Mouse (Mus musculus) myocyte (in vitro differentiated cells): ENCODE data around the gene 2010300C02Rik.

Source experiments
- CEBPB ChIP-seq: IDR thresholded peaks from 2 replicates; pipeline ENCODE4 v1.6.1; 2011; ENCODE audit warnings: mild to moderate bottlenecking, moderate library complexity; ENCODE audit not compliant: poor library complexity, insufficient read depth, severe bottlenecking
- MAX ChIP-seq: IDR thresholded peaks from one replicate; pipeline ENCODE4 v1.6.1; 2011; ENCODE audit warnings: low read depth, mild to moderate bottlenecking, control low read depth
- MYOD1 ChIP-seq, 3 experiments: IDR thresholded peaks; one replicate each; pipeline ENCODE4 v1.6.1; 2011; ENCODE audit warnings: control low read depth in 2 of 3, low read depth in 2 of 3, mild to moderate bottlenecking in 2 of 3, moderate library complexity in 1 of 3; ENCODE audit not compliant: insufficient read length in 2 of 3, control insufficient read depth in 1 of 3
- POLR2A ChIP-seq: IDR thresholded peaks from one replicate; pipeline ENCODE4 v1.6.1; 2011; ENCODE audit warnings: low read depth, mild to moderate bottlenecking, control low read depth, moderate library complexity; ENCODE audit not compliant: insufficient read length
- POLR2AphosphoS2 ChIP-seq: IDR thresholded peaks from one replicate; pipeline ENCODE4 v1.6.1; 2011; ENCODE audit warnings: low read depth, control low read depth; ENCODE audit not compliant: insufficient read length
- REST ChIP-seq: IDR thresholded peaks from one replicate; pipeline ENCODE4 v1.6.1; 2011; ENCODE audit warnings: mild to moderate bottlenecking, control low read depth, moderate library complexity; ENCODE audit not compliant: insufficient read depth, insufficient read length
- USF1 ChIP-seq: IDR thresholded peaks from one replicate; pipeline ENCODE4 v1.6.1; 2011; ENCODE audit warnings: low read depth, mild to moderate bottlenecking, control low read depth, moderate library complexity

DNA sequence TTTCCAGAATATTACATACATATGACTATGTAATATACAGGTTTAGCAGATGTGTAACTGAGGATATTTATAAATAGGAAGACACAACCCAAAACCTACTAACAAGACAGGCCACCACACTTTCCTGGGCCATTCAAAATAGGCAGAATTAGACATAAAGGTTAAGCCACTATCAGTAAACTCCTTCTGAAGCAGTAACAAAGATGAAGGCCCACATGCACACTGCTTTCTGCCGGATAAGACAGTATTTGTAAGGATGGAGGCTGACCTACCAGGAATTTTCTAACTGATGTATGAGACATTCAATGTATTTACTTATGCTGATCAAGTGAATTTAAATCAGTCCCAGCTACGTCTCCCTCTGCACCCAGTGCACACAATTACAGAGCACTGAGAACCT is 55.4 kb downstream of the 2010300C02Rik start:
- TF ChIP-seq CEBPB: no peak
- no peak for TF ChIP-seq POLR2A
- TF ChIP-seq MYOD1 (IDR thresholded peaks at IDR 0.05; ENCODE audit: control insufficient read depth in 1 of 3, insufficient read length in 2 of 3, low read depth in 2 of 3): no peak
- TF ChIP-seq MAX: no peak
- no peak for TF ChIP-seq POLR2AphosphoS2
- no peak for TF ChIP-seq USF1
- TF ChIP-seq REST: no peak
